Mouse (Mus musculus) left cerebral cortex, postnatal 10 days (tissue): ENCODE measurements around the gene Fank1. TPM values are rescaled to one million over a fixed set of nuclear protein-coding genes. Genes with fewer than 3 reads are reported as not detected.
"Not testable (repeated sequence)": the region's sequence is repeated elsewhere in the genome, so short reads cannot be mapped to it uniquely, and the experiment has no call there.

Source experiments
- DNase-seq, 2 experiments: peaks; one replicate each; pipeline ENCODE4 v3.0.0; 2021 to 2022; ENCODE audit warnings: low spot score in 2 of 2, mixed read lengths in 1 of 2; ENCODE audit errors: extremely low spot score in 1 of 2
- intact Hi-C: fragments of 180-260 bp; cut with DNase I; formaldehyde crosslinking; loops from one replicate; pipeline ENCODE4 v1.15.1; 2025
- total RNA-seq, 2 experiments: library from RNA; stranded (reverse); gene quantifications; 2 replicates each; pipeline ENCODE4 v1.2.3; 2021

Gene Fank1
- total RNA-seq, 2 experiments from 2014 or later, result 3.6 to 4.2 TPM

GRCm38 (mm10) chr7:133872701-133873100 is 96.0 kb downstream of the Fank1 start:
- DNase-seq, result no peak

DNA sequence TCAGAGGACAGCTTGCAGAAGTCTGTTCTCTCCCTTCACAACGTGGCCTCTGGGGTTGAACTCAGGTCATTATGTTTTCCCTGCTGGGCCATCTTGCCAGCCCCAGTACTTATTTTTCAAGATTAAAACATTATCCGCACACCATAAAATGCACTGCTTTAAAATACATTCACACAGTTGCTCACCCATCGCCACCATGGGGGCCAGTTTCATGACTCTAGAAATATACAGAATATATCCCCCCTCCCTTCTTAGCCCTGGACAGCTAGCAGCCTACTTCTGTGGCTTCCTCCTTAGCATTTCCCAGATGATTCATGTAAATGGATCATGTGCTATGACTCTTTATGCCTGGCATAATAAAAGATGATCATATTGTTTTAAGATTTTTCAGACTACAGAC is 99.5 kb downstream of the Fank1 start:
- no peak for DNase-seq
- intact Hi-C loops, result no loop called here

More at GRCm38 (mm10) chr7:133872701-133873100, 96.0 kb downstream of the Fank1 start:
- intact Hi-C loops, result no loop called here

DNA sequence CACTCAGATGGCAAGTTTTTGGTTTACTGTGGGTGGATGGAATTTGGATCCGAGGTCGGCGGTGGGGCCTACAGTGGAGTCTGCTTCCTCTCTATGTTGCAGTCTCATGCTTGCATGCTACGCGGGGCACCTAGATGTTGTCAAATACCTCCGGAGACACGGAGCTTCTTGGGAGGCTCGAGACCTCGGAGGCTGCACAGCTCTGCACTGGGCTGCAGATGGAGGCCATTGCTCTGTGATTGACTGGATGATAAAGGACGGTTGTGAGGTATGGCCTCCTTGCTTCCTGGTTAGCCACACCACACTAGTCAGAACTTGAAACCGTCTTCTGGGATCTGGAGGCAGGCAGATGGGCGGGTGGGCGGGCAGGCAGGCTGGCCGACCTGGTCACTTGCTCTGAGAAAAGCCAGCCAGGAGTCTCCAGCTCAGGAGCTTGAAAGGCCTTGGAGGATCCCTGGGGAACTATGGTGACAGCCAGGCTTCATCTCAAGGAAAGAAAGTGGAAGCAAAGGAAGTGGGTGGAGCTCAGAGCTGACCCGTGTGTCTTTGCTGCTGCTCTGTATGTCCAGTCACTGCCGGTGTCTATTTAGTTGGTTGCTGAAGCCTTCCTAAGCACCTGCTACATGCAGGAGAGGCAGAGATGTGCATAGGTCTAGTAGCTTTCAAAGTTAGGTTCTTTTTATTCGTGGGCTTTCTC is 100.1 kb downstream of the Fank1 start:
- intact Hi-C loops, result no loop called here
- DNase-seq, result no peak

GRCm38 (mm10) chr7:133879761-133880160 is 103.1 kb downstream of the Fank1 start:
- no peak for DNase-seq
- intact Hi-C loops, result no loop called here

- intact Hi-C loops, DNase-seq: not testable (repeated sequence)
Measured at GRCm38 (mm10) chr7:133884759-133885431, 108.2 kb downstream of the Fank1 start.

GRCm38 (mm10) chr7:133888926-133889920 is 112.6 kb downstream of the Fank1 start:
- no peak for DNase-seq
- intact Hi-C loops, result no loop called here

GRCm38 (mm10) chr7:133889986-133890385 is 113.3 kb downstream of the Fank1 start:
- DNase-seq, result no peak

DNA sequence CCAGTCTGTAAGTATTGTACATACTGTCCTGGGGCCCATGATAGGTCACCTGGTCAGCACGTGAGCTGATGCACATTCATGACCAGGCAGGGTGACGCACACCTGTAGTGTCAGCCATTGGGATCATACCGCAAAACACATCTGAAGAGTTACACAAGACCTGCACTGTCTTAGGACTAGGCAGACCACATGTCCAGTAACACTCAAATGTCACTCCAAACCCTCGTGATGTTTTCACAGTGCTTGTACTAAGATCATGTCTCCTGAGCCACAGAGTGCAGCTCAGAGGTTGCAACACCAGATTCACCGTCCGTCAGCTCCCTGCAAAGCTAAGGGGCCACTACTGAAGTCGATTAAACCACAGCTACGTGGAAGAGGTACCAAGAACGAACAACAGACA is 114.6 kb downstream of the Fank1 start:
- DNase-seq, result no peak
- intact Hi-C loops, result no loop called here

More at GRCm38 (mm10) chr7:133889986-133890385, 113.3 kb downstream of the Fank1 start:
- intact Hi-C loops, result no loop called here

- no peak for DNase-seq
- intact Hi-C loops, result no loop called here
Measured at GRCm38 (mm10) chr7:133891796-133892195, 115.1 kb downstream of the Fank1 start.

- intact Hi-C loops, result no loop called here
- no peak for DNase-seq
Measured at GRCm38 (mm10) chr7:133899391-133899790, 122.7 kb downstream of the Fank1 start.

GRCm38 (mm10) chr7:133908966-133909365 is 132.3 kb downstream of the Fank1 start:
- intact Hi-C loops, result no loop called here
- DNase-seq, result no peak

GRCm38 (mm10) chr7:133909833-133910375 is 133.2 kb downstream of the Fank1 start:
- no peak for DNase-seq
- intact Hi-C loops, result no loop called here

DNA sequence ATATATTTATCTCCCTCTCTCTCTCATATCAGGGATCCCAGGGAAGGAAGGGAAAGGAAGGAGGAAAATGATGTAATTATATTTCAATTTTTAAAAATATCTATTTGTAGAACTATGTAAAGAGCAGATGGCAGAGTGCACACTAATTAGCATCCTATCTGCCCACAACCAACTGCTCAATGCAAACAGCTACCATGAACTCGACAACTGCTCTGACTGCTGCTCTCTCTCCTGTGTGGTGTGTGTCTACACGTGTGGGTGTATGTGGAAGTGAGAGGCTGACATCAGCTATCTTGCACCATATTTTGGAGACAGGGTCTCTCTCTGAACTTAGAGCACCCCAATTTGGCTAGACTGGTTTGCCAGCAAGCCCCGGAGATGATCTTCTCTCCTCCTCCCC is 135.2 kb downstream of the Fank1 start:
- intact Hi-C loops, result no loop called here
- DNase-seq, result peak in 1 of 2 experiments; percentile 31

DNA sequence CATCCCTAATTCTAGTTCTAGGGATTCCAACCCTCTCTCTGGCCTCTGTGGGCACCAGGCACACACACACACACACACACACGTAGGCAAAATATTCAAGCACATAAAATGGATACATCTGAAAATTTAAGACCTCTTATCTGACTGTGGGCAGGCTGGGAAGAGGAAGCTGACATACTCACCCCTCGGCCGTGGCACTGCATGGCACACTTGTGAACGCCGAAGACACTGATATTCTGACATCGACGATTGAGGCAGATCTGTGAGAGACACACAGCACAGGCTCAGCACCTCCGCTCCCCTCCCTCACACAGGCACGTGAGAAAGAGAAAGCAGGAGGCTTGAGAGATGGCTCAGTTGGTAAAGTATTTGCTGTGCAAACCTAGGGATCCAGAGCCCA is 139.6 kb downstream of the Fank1 start:
- intact Hi-C loops, result no loop called here
- DNase-seq, result no peak

DNA sequence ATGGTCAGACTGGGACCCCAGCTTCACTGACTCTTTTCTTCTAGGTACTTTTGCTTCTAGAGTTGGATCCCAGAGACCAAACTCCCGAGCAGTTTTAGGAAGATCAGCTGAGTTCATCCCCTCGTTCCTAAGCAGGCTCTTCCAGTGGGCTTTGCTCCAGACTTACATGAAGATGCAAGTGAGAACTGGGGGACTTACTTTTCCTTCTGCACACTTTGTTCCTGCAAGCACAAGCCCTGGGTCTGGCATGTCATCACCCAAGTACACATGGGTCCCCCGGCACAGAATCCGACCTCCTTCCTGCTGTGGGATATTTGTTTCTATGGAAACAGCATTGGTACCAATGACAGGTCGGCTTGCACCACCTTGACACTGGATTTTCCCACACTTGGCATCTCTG is 142.6 kb downstream of the Fank1 start:
- DNase-seq, result no peak
- intact Hi-C loops, result no loop called here

GRCm38 (mm10) chr7:133919918-133920317 is 143.3 kb downstream of the Fank1 start:
- intact Hi-C loops, result no loop called here
- peak; percentile 20 to 56 for DNase-seq

DNA sequence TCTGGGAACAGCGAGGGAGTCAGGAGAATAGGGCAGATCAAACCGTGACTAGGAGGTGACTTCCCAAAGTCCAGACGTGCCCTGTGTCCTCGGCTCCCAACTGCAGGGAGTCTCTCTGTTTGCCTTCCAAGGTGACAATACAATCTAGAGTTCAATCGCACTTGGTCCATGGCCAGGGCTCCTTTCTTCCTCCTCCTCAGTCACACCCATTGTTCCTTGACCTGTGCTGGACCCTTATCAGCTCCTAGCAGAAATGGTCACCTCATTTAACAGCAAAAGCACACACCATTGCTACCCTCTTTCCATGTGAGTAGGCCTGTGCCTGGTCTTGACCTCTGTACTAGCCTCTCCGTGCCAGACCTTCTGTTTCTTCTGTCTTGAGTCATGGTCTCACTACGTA is 144.1 kb downstream of the Fank1 start:
- no peak for DNase-seq
- intact Hi-C loops, result no loop called here

- DNase-seq, result no peak
- intact Hi-C loops, result no loop called here
Measured at GRCm38 (mm10) chr7:133921291-133921690, 144.6 kb downstream of the Fank1 start.

DNA sequence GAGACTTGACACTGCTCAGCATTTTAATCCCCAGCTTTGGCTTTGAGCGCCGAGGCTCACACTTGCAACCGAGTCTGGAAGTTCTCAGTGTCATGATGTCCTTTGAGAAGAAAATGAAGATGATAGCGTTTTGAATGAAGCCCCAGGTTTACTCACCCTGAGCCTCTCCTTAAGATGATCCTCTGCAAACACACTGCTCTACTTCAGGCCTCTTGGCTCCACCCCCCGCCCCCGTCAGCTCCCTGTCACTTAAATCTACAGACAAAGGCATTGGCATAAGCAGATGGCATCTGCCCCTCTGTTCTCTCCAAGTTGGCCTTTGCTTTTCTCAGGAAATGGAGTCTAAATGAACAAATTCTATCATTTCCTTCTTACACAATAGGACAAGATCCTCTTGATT is 147.3 kb downstream of the Fank1 start:
- DNase-seq, result no peak

More for the DNA sequence above, 147.3 kb downstream of the Fank1 start:
- intact Hi-C loops, result no loop called here
